Mouse (Mus musculus) heart, embryonic 10.5 days (tissue): ENCODE measurements around the gene Sema5a. TPM values are rescaled to one million over a fixed set of nuclear protein-coding genes. Genes with fewer than 3 reads are reported as not detected.

Source experiments
- DNase-seq: peaks from one replicate; pipeline ENCODE4 v3.0.0-alpha.2; 2017; ENCODE audit warnings: low spot score
- H3K27ac ChIP-seq: fragments of 300-500 bp; sonication (generic); 2 replicates; pipeline ENCODE4 v1.5.1; 2016; ENCODE audit warnings: mild to moderate bottlenecking
- H3K27me3 ChIP-seq: fragments of 300-500 bp; sonication (generic); 2 replicates; pipeline ENCODE4 v1.6.1; 2016; ENCODE audit warnings: mild to moderate bottlenecking; ENCODE audit not compliant: poor library complexity, insufficient read depth, severe bottlenecking
- H3K36me3 ChIP-seq: fragments of 300-500 bp; sonication (generic); 2 replicates; pipeline ENCODE4 v1.6.1; 2016; ENCODE audit warnings: mild to moderate bottlenecking, moderate library complexity
- H3K4me1 ChIP-seq: fragments of 300-500 bp; sonication (generic); 2 replicates; pipeline ENCODE4 v1.6.1; 2016; ENCODE audit warnings: mild to moderate bottlenecking
- H3K4me3 ChIP-seq: fragments of 300-500 bp; sonication (generic); 2 replicates; pipeline ENCODE4 v1.5.1; 2016; ENCODE audit warnings: mild to moderate bottlenecking, moderate library complexity
- H3K9me3 ChIP-seq: fragments of 300-500 bp; sonication (generic); 2 replicates; pipeline ENCODE4 v1.6.1; 2016; ENCODE audit warnings: mild to moderate bottlenecking, moderate library complexity
- WGBS: fragments of 180-500 bp; shearing (Covaris S2); methylation state at CpG from one replicate; pipeline ENCODE4 v1.1.7; 2016; 5-methylcytosine and 5-hydroxymethylcytosine counted together
- polyA plus RNA-seq: library from polyadenylated mRNA; unstranded; fragments of >200 nt; fragmentation: Nextera tagmentation; extraction: Ambion mirVana; gene quantifications from 2 replicates; pipeline ENCODE4 v1.2.1, GENCODE M21; 2016

Sema5a gene
- polyA plus RNA-seq, 1 experiment from 2014 or later = 6.9 TPM

DNA sequence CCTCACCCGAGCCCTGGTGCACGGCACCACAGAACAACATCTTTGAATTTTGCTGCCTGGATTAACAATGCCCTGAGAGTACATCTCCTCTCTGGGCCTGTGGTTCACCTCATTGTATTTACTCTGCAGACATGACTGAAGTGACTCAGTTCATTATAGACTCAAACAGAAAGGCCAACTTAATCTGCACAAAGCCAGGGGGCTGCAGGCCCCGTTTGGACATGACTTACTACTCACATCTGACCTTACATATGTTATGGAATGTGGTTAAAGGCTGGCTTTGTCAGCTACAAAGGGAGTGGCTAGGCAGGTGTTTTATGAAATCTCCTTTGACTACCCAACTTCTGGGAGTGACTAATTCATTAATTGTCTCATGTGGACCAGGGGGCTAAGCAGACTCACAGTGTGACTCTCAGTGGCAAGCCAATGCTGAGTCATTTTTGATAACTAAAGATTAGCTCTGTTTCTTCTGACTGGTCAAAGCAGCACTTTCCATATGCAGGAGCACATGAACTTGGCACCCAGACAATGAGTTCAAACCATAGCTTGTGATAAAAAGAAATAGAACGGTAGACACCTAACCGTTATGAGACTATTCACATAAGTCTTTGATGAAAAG, 157.4 kb downstream of the Sema5a start:
- no peak overlapping the region for H3K4me3 ChIP-seq
- DNase-seq = no peak
- no peaks in the 10 kb centered on the region for H3K4me1 ChIP-seq
- H3K36me3 ChIP-seq = no peaks in the 10 kb centered on the region
- H3K27me3 ChIP-seq = no peaks in the 10 kb centered on the region
- H3K27ac ChIP-seq = no peak overlapping the region
- WGBS = 75% methylated on average over 5 of the region's 5 CpGs
- H3K9me3 ChIP-seq = no peaks in the 10 kb centered on the region

DNA sequence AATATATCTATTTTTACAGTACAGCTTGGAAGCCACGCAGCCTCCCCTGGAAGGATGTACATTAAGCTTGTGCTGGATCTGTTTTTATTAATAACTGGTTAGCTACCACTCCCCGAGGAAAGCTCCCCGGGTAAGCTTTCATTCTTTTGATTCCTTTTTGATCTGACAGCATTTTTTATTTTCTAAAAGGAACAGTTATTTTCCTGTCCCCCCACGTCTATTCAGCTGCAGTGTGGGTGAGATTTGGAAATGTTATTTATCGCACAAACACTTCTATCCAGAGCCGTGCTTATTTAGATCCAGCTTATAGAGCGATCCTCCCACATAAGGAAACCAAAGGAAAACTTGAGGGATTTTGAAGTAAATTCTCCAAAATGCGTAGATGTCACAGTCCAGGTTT, 158.7 kb downstream of the Sema5a start:
- H3K4me3 ChIP-seq = no peak overlapping the region
- H3K4me1 ChIP-seq = no peaks in the 10 kb centered on the region
- no peak overlapping the region for H3K27ac ChIP-seq
- no peaks in the 10 kb centered on the region for H3K36me3 ChIP-seq
- 88% methylated on average over 8 of the region's 8 CpGs for WGBS
- no peak for DNase-seq
- no peaks in the 10 kb centered on the region for H3K27me3 ChIP-seq
- no peaks in the 10 kb centered on the region for H3K9me3 ChIP-seq

DNA sequence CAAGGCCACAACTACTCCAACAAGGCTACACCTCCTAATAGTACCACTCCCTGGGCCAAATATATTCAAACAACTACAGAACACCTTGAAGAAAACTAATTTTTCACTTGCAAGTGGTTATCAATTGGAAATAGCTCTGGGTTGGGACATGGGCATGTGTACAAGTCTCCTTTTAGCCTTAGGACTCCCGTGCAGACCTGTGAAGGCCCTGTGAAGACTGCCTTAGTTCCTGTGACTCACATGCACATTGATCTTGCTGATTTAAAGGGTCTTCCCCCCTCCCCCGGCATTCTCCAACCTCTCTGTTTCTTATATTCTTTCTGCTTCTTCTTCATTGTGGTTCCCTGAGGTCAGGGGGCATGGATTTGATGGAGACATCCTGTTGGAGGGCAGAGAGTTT, 161.8 kb downstream of the Sema5a start:
- no peaks in the 10 kb centered on the region for H3K4me1 ChIP-seq
- no peak overlapping the region for H3K4me3 ChIP-seq
- no peaks in the 10 kb centered on the region for H3K36me3 ChIP-seq
- H3K27ac ChIP-seq = no peak overlapping the region
- no peaks in the 10 kb centered on the region for H3K27me3 ChIP-seq
- DNase-seq = no peak
- WGBS = 72% methylated on average over 2 of the region's 2 CpGs
- no peaks in the 10 kb centered on the region for H3K9me3 ChIP-seq

DNA sequence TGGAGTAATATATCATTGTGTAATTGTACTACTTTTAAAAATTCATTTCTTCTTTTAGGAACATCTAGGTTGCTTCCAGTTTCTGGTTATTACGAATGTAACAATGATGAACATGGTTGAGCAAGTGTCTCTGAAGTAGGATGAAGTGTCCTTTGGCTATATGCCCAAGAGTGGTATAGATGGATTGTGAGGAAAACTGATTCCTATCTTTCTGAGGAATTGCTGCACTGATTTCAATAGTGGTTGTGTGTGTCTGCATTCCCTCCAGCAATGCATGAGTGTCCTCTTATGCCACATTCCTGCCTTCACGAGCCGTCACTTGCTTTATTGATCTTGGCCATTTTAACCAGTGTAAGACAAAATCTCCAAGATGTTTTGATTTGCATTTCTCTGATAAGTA, 163.2 kb downstream of the Sema5a start:
- 76% methylated on average over 3 of the region's 3 CpGs for WGBS
- no peak overlapping the region for H3K27ac ChIP-seq
- no peaks in the 10 kb centered on the region for H3K36me3 ChIP-seq
- DNase-seq = no peak
- no peaks in the 10 kb centered on the region for H3K27me3 ChIP-seq
- no peaks in the 10 kb centered on the region for H3K9me3 ChIP-seq
- no peaks in the 10 kb centered on the region for H3K4me1 ChIP-seq
- H3K4me3 ChIP-seq = no peak overlapping the region

DNA sequence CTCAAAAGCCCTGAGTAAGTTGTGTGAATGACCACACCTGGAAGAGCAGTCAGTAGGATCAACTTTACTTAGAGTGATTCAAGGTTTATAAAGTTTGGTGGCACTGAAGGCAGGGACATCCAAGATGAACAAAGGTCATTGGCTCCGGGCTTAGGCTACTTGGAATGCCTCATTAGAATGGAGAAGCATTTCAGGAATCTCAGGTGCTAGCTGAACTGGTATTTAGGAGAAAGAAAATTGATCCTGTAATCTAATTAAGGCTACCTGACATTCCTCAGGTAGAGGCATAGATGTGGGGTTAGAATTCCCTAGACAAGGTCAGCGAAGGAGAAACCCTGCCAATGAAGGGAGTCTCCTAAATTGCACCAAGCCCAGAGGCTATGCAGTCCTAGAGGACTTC, 171.7 kb downstream of the Sema5a start:
- Histone ChIP-seq H3K27ac (no peak overlapping the region), H3K36me3 (no peaks in the 10 kb centered on the region), H3K27me3 (no peaks in the 10 kb centered on the region), H3K9me3 (no peaks in the 10 kb centered on the region), H3K4me3 (no peak overlapping the region), H3K4me1 (peaks cover 8% of the 10 kb centered on the region)
- WGBS = 94% methylated on average over 2 of the region's 2 CpGs
- DNase-seq = no peak

DNA sequence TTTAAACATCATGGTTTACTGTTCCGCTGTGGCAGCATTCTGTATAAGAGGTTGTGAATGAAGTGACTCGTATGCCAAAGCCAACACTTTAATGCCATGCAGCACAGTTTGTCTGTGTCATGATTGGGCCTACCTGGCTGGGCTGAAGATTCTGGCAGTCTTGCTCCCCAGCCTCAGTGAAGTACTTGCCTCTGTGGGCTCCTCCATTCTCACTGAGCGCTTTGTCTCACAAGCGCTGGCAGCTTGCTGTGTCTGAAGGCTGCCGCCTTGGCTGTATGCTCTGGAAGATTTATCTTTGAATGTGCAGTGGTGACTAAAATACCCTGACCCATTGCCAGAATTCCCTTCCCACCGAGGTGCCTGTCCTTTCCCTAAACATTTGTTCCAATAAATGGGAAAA, 178.0 kb downstream of the Sema5a start:
- Histone ChIP-seq H3K27me3 (no peaks in the 10 kb centered on the region), H3K27ac (no peak overlapping the region), H3K9me3 (no peaks in the 10 kb centered on the region), H3K4me1 (peaks cover 8% of the 10 kb centered on the region), H3K4me3 (no peak overlapping the region), H3K36me3 (no peaks in the 10 kb centered on the region)
- DNase-seq = no peak
- 64% methylated on average over 6 of the region's 6 CpGs for WGBS

DNA sequence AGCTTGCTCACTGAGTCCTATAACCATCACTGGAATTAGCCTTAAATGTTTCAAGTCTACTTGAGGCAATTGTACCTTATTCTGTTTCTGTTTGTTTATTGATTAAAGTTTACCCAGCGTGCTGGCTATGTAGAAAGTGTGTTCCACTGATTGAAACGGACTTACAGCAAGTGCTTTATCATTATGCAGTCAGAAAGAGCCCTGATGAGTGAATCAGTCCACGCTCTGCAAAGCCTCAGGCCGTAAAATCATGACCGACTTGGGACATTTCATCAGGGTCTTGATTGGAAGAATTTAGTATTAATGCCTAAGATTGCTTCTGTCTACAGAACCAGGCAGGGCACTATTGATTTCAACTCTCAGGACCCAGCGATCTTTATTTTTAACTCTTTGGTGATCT, 178.5 kb downstream of the Sema5a start:
- 72% methylated on average over 6 of the region's 6 CpGs for WGBS
- H3K4me3 ChIP-seq = no peak overlapping the region
- no peaks in the 10 kb centered on the region for H3K9me3 ChIP-seq
- H3K27ac ChIP-seq = no peak overlapping the region
- peaks cover 8% of the 10 kb centered on the region for H3K4me1 ChIP-seq
- no peaks in the 10 kb centered on the region for H3K36me3 ChIP-seq
- no peaks in the 10 kb centered on the region for H3K27me3 ChIP-seq
- no peak for DNase-seq

DNA sequence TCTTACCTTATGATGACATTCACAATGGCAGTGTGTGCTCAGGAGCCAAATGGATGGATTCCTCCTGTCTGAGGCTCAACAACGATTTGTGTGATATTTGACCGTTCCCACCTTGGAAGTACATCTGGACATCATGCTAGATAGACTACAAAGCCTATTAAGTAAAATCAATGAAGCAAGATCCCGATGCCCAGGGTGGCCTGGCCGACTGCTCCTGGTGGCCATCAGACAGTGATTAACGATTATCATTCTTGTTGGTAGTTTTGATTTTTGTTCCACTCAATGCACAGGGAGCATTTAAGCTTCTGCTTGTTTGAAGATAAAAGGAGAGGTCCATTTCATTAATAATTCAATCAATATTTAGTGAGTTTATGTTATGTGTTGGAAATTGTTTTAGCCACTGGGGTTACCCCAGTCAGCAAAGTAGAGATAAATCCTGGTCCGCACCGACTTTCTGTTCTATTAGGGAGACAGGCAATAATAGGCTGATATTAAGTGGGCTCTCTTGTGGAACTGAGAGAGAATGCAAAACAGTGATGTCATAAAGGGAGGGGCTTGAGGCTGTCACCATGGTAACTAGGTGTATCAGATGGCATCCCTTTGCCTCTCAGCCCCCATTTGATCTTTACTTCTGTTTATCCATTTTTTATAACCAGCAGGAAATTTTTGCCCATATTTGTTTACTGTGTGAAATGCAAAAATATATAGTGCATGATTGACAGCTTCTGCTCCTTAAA, 182.7 kb downstream of the Sema5a start:
- H3K27ac ChIP-seq = no peak overlapping the region
- H3K4me1 ChIP-seq = no peaks in the 10 kb centered on the region
- no peak overlapping the region for H3K4me3 ChIP-seq
- no peak for DNase-seq
- WGBS = 85% methylated on average over 7 of the region's 7 CpGs
- no peaks in the 10 kb centered on the region for H3K36me3 ChIP-seq
- H3K9me3 ChIP-seq = no peaks in the 10 kb centered on the region
- no peaks in the 10 kb centered on the region for H3K27me3 ChIP-seq

DNA sequence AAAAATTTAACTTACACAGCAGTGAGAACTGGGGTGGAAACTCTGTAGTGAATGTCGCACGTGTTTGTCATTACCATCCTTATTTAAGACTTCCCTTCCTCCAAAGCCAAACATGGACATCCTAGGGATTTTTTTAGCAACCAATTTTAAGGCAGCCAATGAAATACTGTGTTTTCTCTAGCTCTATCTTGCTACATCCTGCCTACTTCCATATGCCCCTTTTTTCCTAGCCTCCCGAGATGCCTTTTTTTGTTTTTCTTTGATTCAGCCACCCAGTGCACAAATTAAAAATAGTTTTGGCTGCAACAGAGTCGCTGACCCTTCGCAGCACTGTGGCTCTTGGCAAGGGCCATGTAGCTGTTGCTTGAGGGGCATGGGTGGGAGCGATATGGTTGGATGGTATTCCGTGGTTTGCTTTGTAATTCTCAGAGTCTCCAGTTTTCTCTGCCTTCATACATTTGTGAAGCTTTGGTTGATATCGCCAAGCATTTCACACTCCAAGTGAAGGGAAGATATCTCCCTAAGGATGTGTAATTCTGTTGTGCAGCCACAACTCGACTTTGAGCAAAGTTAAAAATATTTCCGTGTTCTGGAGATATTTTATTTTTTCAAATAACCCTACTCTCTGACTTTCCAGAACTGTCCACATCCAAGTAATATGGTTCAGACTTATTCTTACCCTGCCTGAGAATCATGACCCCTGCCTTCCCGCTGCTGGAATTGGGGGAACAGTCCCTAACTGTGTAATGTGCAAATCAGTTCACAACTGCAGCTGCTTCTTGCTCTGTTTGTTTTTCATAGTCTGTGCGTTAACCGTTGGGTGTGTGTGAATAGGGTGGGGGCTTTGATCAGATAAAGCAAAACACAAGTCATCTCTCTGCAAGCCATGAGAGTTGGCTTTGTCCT, 188.6 kb downstream of the Sema5a start:
- no peaks in the 10 kb centered on the region for H3K9me3 ChIP-seq
- no peaks in the 10 kb centered on the region for H3K4me1 ChIP-seq
- no peak overlapping the region for H3K27ac ChIP-seq
- no peak for DNase-seq
- no peaks in the 10 kb centered on the region for H3K36me3 ChIP-seq
- H3K27me3 ChIP-seq = no peaks in the 10 kb centered on the region
- no peak overlapping the region for H3K4me3 ChIP-seq
- 69% methylated on average over 13 of the region's 13 CpGs for WGBS

DNA sequence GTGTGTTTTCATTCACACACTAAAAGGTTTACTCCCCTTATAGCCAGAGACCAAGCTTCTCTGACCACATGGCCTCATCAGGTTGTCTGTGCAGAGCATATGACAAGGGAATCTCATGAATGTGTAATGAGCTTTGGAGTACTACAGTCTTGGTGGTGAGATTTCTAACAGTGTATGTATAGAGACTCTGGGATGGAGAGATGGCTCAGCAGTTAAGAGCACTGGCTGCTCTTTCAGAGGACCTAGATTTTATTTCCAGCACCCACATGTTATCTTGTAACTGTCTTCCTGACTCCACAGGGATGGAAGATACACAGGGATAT, 189.2 kb downstream of the Sema5a start:
- no peaks in the 10 kb centered on the region for H3K36me3 ChIP-seq
- no peak overlapping the region for H3K4me3 ChIP-seq
- H3K27me3 ChIP-seq = no peaks in the 10 kb centered on the region
- H3K4me1 ChIP-seq = no peaks in the 10 kb centered on the region
- no peak overlapping the region for H3K27ac ChIP-seq
- no peak for DNase-seq
- no peaks in the 10 kb centered on the region for H3K9me3 ChIP-seq

DNA sequence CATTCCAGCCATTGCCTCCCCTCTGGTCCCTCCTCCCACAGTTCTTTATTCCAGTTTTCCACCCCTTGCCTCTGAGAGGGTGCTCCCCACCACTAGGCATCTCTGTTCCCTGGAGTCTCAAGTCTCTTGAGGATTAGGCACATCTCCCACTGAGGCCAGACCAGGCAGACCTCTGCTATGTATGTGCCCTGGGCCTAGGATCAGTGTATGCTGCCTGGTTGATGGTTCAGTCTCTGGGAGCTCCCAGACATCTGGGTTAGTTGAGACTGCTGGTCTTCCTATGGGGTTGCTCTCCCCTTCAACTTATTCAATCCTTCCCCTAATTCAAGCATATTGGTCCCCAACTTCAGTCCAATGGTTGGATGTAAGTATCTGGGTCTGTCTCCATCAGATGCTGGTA, 189.7 kb downstream of the Sema5a start:
- DNase-seq = no peak
- H3K27ac ChIP-seq = no peak overlapping the region

DNA sequence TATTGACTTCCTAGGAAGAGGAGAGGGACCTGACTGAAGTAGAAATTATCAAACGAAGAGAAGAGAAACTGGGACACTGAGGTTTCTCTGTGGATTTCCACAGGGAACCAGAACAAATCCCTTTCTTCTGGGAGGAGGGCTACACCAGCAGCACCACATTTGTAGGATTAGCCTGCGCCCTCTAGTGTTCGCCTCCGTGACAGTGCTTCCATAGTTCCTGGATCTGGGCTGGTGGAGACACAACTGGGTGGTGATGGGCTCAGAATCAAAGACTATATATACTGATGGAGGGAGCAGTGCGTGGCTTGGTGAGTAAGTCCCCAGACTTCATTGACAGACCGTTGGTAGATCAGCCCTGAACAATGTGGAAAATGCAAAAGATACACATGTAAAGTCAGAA, 193.0 kb downstream of the Sema5a start:
- Histone ChIP-seq H3K36me3 (no peaks in the 10 kb centered on the region), H3K27ac (no peak overlapping the region), H3K27me3 (no peaks in the 10 kb centered on the region), H3K9me3 (no peaks in the 10 kb centered on the region), H3K4me1 (no peaks in the 10 kb centered on the region), H3K4me3 (no peak overlapping the region)
- DNase-seq = peak; percentile 80
- WGBS = 16% methylated on average over 6 of the region's 6 CpGs

More for the DNA sequence above, 189.7 kb downstream of the Sema5a start:
- H3K4me1 ChIP-seq = no peaks in the 10 kb centered on the region
- H3K36me3 ChIP-seq = no peaks in the 10 kb centered on the region
- no peaks in the 10 kb centered on the region for H3K9me3 ChIP-seq
- no peaks in the 10 kb centered on the region for H3K27me3 ChIP-seq
- H3K4me3 ChIP-seq = no peak overlapping the region

DNA sequence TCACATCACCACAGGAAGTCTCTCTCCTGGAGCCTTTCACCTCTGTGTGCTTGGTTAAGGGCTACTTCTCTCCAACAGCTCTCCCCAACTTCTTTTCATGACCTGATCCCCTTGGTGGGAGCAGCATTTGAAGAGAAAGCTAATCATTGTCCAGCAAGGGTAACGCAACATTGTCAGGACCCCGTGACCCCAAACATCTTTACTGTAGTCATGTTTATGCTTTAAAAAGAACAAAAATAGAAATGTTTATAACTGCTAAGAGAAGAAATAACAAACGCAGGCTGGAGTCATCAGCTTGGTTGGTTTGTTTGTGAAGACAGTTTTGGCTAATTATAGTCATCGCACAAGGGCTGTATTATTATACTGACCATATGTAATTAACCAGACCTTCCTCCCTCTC, 198.1 kb downstream of the Sema5a start:
- H3K27ac ChIP-seq = no peak overlapping the region
- H3K9me3 ChIP-seq = no peaks in the 10 kb centered on the region
- H3K4me1 ChIP-seq = no peaks in the 10 kb centered on the region
- H3K27me3 ChIP-seq = no peaks in the 10 kb centered on the region
- 80% methylated on average over 4 of the region's 4 CpGs for WGBS
- H3K36me3 ChIP-seq = no peaks in the 10 kb centered on the region
- no peak for DNase-seq
- no peak overlapping the region for H3K4me3 ChIP-seq
